Mouse (Mus musculus) embryonic facial prominence, embryonic 10.5 days (tissue): ENCODE measurements around the gene Exoc4. TPM values are rescaled to one million over a fixed set of nuclear protein-coding genes. Genes with fewer than 3 reads are reported as not detected.

Experiments used
- DNase-seq: peaks from one replicate; pipeline ENCODE4 v3.0.0-alpha.2; 2017; ENCODE audit warnings: low spot score
- H3K27ac ChIP-seq: fragments of 300-500 bp; sonication (generic); replicated peaks from 2 replicates; pipeline ENCODE4 v1.5.1; 2016; ENCODE audit warnings: mild to moderate bottlenecking
- H3K27me3 ChIP-seq: fragments of 300-500 bp; sonication (generic); replicated peaks from 2 replicates; pipeline ENCODE4 v1.6.1; 2016; ENCODE audit warnings: low read depth, mild to moderate bottlenecking; ENCODE audit not compliant: poor library complexity, severe bottlenecking
- H3K36me3 ChIP-seq: fragments of 300-500 bp; sonication (generic); replicated peaks from 2 replicates; pipeline ENCODE4 v1.6.1; 2016; ENCODE audit warnings: mild to moderate bottlenecking, moderate library complexity
- H3K4me1 ChIP-seq: fragments of 300-500 bp; sonication (generic); 2 replicates; pipeline ENCODE4 v1.6.1; 2016
- H3K4me3 ChIP-seq: fragments of 300-500 bp; sonication (generic); 2 replicates; pipeline ENCODE4 v1.5.1; 2016; ENCODE audit warnings: mild to moderate bottlenecking, moderate library complexity
- H3K9me3 ChIP-seq: fragments of 300-500 bp; sonication (generic); 2 replicates; pipeline ENCODE4 v1.6.1; 2016; ENCODE audit warnings: mild to moderate bottlenecking
- WGBS: fragments of 180-500 bp; shearing (Covaris S2); methylation state at CpG from one replicate; pipeline ENCODE4 v1.1.7; 2016; 5-methylcytosine and 5-hydroxymethylcytosine counted together
- polyA plus RNA-seq: library from polyadenylated mRNA; unstranded; fragments of >200 nt; fragmentation: Nextera tagmentation; extraction: Ambion mirVana; gene quantifications from 2 replicates; pipeline ENCODE4 v1.2.1, GENCODE M21; 2016

Gene Exoc4
- polyA plus RNA-seq, 1 experiment from 2014 or later, result 32.1 TPM

DNA sequence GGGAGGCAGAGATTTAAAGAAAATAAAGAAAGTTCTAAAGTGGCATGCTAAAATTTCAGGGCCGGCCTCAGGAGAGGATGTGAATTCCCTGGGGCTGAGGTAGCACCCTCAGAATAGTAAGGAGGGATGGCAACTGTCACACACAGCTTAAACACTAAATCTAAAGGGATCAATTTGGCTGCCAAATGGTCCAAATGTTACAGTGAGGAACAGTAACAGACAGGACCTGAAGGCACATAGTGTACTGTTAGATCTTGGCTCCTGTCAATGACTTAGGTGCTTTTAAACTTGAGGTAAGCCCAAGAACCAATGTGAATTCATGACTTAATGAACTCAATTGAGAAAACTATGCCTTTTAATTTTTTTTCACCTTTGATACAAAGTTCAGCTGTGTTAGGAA, 622.4 kb downstream of the Exoc4 start:
- DNase-seq, result no peak
- Histone ChIP-seq H3K36me3 (no peaks in the 10 kb centered on the region), H3K4me3 (no peak overlapping the region), H3K9me3 (no peaks in the 10 kb centered on the region), H3K27me3 (no peaks in the 10 kb centered on the region), H3K4me1 (peaks cover 24% of the 10 kb centered on the region), H3K27ac (no peak overlapping the region)
- 67% methylated on average over 1 of the region's 1 CpGs for WGBS

DNA sequence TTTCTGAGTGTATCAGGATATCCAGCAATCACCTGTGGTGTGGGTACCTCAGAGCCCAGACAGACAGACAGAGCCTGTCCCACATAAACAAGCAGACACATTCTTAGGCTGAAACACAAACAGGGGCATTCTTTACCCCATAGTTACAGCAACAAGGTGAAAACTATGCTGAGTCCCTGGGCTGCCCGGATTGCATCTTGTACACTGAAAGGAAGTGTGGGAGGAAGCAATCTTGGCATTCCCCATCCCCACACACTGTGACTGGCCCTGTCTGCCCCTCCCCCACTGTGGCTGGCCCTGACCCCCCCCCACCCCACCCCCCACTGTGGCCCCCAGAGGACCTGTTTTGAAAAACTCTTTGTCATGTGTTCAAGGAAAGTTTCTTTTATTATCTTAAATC, 623.3 kb downstream of the Exoc4 start:
- no peaks in the 10 kb centered on the region for H3K27me3 ChIP-seq
- 17% methylated on average over 1 of the region's 1 CpGs for WGBS
- no peak overlapping the region for H3K4me3 ChIP-seq
- peaks cover 24% of the 10 kb centered on the region for H3K4me1 ChIP-seq
- H3K36me3 ChIP-seq, result no peaks in the 10 kb centered on the region
- no peak overlapping the region for H3K27ac ChIP-seq
- H3K9me3 ChIP-seq, result no peaks in the 10 kb centered on the region
- no peak for DNase-seq

DNA sequence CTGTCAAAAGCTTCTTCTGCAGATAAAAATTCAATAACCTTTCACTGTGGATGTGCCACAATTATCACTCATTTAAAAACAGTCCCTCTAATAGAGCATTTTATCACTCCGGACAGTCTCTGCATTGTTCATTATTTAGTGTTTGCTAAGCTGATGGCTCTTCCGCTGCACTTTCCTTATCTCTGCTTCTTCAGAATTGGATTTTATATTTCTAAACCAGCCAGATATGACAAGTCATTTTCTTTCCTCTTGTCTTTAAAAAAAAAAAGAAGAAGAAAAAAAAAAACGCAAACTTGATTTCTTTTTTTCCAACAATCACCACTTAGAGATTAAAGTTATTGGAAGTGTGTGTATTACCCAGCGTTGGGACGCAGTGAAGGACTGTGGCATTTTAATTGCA, 624.1 kb downstream of the Exoc4 start:
- H3K36me3 ChIP-seq, result no peaks in the 10 kb centered on the region
- H3K9me3 ChIP-seq, result no peaks in the 10 kb centered on the region
- H3K27ac ChIP-seq, result no peak overlapping the region
- DNase-seq, result no peak
- no peaks in the 10 kb centered on the region for H3K27me3 ChIP-seq
- 85% methylated on average over 5 of the region's 5 CpGs for WGBS
- peaks cover 24% of the 10 kb centered on the region for H3K4me1 ChIP-seq
- H3K4me3 ChIP-seq, result no peak overlapping the region

DNA sequence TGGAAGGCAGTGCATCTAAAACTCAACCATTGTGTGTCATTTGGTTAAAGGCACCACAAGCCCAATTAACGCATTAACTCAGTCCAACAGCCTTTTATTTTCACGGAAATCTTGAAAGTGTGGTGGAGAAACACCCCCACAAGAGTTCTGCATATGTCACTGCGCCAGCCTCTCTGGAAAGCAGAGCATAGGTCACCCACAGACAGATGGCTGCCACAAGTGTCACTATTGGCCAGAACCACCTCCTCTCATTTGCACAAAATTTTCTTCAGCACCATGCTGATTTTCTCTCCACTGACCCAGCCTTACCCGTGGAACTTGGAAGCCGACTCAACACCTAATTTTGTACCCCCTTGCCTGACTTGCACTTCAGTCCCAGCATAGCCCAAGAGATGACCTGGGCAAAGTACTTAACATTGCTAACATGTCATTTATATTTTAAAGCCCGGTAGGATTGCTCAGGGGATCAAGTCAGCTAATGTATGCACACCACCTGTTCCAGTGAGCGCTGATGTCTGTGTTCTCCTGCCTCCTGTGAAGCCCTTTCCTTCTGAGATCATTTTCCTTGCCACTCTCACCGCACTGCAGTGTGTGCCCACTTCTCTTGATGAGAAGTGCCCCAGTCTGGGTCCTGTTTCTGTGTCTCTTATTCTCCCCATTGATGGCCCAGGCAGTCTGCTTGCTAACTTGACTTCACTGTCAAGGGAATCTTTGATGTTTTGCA, 625.6 kb downstream of the Exoc4 start:
- no peak overlapping the region for H3K27ac ChIP-seq
- H3K27me3 ChIP-seq, result no peaks in the 10 kb centered on the region
- H3K4me1 ChIP-seq, result peaks cover 24% of the 10 kb centered on the region
- H3K36me3 ChIP-seq, result no peaks in the 10 kb centered on the region
- no peak overlapping the region for H3K4me3 ChIP-seq
- DNase-seq, result no peak
- 78% methylated on average over 8 of the region's 8 CpGs for WGBS
- H3K9me3 ChIP-seq, result no peaks in the 10 kb centered on the region

DNA sequence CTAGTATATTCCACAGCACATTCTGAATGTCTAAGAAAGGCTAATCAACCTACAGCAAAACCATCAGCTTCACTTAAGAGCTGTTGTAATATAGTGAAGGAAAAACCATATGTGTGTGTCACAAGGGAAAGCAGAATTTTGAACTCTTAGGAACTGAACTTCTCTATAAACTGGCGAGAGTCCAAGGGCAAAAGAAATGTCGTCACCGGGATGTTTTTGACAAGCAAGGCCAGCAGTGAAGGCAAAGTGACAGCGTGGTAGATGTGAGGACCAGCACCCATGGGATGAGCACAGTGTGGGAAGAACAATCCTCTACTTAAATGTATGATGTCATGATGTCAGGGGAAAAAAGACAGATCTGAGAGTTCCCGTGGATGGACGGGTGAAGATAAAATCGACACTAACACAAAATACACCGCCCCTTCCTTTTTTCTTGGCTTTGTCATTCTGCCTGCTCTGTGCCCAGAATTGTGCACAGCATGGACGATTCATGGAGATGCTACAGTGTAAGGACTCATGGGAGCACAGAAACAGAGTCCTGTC, 635.3 kb downstream of the Exoc4 start:
- WGBS, result 89% methylated on average over 9 of the region's 9 CpGs
- H3K9me3 ChIP-seq, result no peaks in the 10 kb centered on the region
- H3K36me3 ChIP-seq, result no peaks in the 10 kb centered on the region
- H3K4me1 ChIP-seq, result no peaks in the 10 kb centered on the region
- H3K4me3 ChIP-seq, result no peak overlapping the region
- no peak for DNase-seq
- no peak overlapping the region for H3K27ac ChIP-seq
- H3K27me3 ChIP-seq, result no peaks in the 10 kb centered on the region

DNA sequence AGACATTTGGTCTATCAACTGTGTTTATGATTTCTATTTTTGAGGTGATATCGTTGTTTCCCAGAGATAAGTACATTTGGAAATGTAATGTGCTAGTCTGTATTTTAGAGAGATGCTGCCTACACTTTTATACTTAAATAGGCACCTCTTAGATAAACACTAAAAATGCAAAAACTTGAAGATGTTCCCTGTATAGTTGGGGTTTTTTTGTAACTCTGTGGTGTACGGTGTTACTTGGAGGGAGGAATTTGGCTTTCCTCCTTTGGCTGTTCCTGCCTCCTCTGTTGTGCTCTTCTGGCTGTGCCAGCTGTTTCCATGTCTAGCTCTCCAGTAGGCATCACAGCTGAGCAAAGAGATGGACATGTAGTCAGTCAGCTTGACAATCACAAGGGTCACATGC, 638.1 kb downstream of the Exoc4 start:
- Histone ChIP-seq H3K27me3 (no peaks in the 10 kb centered on the region), H3K4me3 (no peak overlapping the region), H3K36me3 (no peaks in the 10 kb centered on the region), H3K27ac (no peak overlapping the region), H3K9me3 (no peaks in the 10 kb centered on the region), H3K4me1 (no peaks in the 10 kb centered on the region)
- no peak for DNase-seq
- 94% methylated on average over 2 of the region's 2 CpGs for WGBS

DNA sequence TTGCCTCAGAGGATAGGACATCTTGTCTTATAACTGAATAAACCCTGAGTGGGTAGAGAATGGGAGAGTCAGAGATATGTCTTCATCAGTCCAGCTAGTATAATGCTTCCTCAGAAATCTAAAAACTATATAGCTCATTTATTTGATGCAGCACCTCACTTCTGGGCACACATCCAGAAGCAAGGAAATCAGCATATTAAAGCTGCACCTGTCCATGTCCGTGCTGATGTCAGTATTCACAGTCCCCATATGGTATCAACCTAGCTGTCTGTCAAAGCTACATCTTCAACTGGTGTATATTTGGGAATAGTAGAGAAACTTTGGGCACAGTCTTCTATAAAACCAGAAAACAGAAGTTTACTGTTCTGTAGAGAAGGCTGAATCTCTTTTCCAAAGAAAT, 642.0 kb downstream of the Exoc4 start:
- no peaks in the 10 kb centered on the region for H3K9me3 ChIP-seq
- no peaks in the 10 kb centered on the region for H3K36me3 ChIP-seq
- DNase-seq, result no peak
- no peaks in the 10 kb centered on the region for H3K4me1 ChIP-seq
- 95% methylated on average over 1 of the region's 1 CpGs for WGBS
- no peak overlapping the region for H3K27ac ChIP-seq
- H3K4me3 ChIP-seq, result no peak overlapping the region
- H3K27me3 ChIP-seq, result no peaks in the 10 kb centered on the region

DNA sequence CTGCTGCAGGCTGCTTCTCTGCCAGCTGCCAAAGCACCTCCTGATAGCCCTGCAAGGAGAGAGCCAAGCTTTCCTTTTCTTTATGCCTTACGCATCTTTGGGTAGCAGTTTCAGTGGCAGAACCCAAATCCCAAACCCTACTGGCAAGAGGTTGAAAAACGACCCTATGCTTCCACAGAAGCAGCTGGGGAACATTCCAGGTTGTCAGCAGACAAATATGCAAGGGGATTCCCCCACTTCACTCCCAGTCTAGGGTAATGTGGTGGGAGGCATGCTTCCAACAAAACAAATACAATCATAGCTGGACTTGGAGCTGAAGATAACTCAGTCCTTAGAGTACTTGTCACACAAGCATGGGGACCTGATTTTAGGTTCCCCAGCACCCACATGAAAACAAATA, 643.3 kb downstream of the Exoc4 start:
- 69% methylated on average over 2 of the region's 2 CpGs for WGBS
- H3K9me3 ChIP-seq, result no peaks in the 10 kb centered on the region
- no peaks in the 10 kb centered on the region for H3K27me3 ChIP-seq
- no peaks in the 10 kb centered on the region for H3K4me1 ChIP-seq
- DNase-seq, result no peak
- no peaks in the 10 kb centered on the region for H3K36me3 ChIP-seq
- no peak overlapping the region for H3K4me3 ChIP-seq
- no peak overlapping the region for H3K27ac ChIP-seq

DNA sequence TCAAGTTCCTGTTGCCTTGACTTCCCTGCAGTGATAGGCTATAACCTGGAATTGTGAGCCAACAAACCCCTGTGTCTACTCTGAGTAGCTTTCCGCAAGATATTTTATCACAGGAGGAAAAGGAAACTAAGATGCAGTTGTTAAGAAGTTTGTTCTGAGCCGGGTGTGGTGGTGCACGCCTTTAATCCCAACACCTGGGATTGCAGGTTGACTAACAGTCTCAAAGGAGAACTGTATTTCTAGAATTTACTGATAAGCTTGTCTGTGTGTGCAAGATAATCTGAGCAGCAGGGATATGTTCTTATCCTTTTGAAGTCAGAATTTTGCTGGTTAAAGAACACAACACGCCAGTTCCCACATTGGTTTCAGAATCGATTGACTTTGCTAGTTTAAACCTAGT, 651.1 kb downstream of the Exoc4 start:
- 91% methylated on average over 5 of the region's 5 CpGs for WGBS
- Histone ChIP-seq H3K9me3 (no peaks in the 10 kb centered on the region), H3K36me3 (no peaks in the 10 kb centered on the region), H3K4me1 (no peaks in the 10 kb centered on the region), H3K4me3 (no peak overlapping the region), H3K27me3 (no peaks in the 10 kb centered on the region), H3K27ac (no peak overlapping the region)
- no peak for DNase-seq

DNA sequence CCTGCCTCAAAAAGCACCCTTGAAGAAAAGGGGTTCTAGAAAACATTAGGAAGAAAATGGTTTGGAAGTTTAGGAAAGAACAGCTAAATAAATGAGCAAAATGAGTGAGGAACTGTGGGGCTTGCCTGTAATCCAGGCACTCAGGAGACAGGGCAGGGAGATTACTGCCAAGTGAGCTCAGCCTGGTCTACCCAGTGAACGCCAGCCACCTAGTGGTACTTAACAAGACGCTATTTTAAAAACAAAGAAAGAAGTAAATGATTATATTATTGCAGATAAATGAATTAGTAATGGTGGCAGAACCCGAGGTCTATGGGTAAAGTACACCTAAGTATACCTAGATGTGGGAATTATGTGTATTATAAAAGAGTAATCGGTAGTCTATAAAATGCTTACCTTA, 651.7 kb downstream of the Exoc4 start:
- H3K9me3 ChIP-seq, result no peaks in the 10 kb centered on the region
- no peak overlapping the region for H3K27ac ChIP-seq
- H3K4me1 ChIP-seq, result no peaks in the 10 kb centered on the region
- no peaks in the 10 kb centered on the region for H3K27me3 ChIP-seq
- no peak overlapping the region for H3K4me3 ChIP-seq
- no peak for DNase-seq
- WGBS, result 75% methylated on average over 4 of the region's 4 CpGs
- no peaks in the 10 kb centered on the region for H3K36me3 ChIP-seq

DNA sequence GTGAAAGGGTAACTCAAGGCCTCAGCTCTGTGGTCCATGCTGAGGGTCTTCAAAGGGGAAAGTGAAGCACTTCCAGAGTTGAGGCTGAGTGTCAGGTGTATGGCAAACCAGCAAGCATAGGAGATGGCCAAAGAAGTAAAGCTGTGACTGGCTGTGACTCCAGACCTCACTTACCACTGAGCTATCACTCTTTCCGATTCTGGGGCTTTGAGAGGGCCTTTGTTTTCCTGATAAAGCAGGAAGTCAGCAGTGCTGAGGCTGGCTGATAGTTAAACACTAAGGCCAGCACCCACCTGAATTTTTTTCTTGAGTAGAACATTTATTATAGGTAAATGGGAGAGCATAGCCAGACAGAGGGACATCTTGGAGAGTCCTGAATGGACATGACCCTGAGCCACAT, 656.2 kb downstream of the Exoc4 start:
- WGBS, result 63% methylated on average over 1 of the region's 1 CpGs
- no peak overlapping the region for H3K27ac ChIP-seq
- H3K9me3 ChIP-seq, result no peaks in the 10 kb centered on the region
- H3K27me3 ChIP-seq, result no peaks in the 10 kb centered on the region
- no peak overlapping the region for H3K4me3 ChIP-seq
- no peak for DNase-seq
- no peaks in the 10 kb centered on the region for H3K4me1 ChIP-seq
- H3K36me3 ChIP-seq, result no peaks in the 10 kb centered on the region

DNA sequence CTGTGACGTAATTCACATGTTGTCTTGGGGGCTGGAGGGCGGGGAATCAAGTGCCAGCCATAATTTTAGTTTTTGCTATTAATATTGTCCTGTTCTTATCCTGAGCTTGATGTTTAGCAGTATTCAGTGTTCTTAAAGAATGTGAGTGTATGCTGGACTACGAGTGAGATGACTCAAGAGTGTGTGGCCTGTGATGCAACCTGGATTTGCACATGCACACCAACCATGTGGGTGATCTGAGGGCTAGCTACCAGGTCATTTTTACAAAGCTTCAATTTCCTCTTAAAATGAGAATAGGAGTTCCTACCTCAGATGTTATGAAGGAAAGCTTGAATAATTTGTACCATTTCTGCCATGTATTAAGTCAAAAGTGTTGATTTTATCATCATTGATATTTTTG, 661.8 kb downstream of the Exoc4 start:
- H3K27ac ChIP-seq, result no peak overlapping the region
- H3K9me3 ChIP-seq, result no peaks in the 10 kb centered on the region
- no peaks in the 10 kb centered on the region for H3K36me3 ChIP-seq
- no peak for DNase-seq
- H3K4me1 ChIP-seq, result no peaks in the 10 kb centered on the region
- H3K4me3 ChIP-seq, result no peak overlapping the region
- 85% methylated on average over 3 of the region's 3 CpGs for WGBS
- H3K27me3 ChIP-seq, result no peaks in the 10 kb centered on the region

DNA sequence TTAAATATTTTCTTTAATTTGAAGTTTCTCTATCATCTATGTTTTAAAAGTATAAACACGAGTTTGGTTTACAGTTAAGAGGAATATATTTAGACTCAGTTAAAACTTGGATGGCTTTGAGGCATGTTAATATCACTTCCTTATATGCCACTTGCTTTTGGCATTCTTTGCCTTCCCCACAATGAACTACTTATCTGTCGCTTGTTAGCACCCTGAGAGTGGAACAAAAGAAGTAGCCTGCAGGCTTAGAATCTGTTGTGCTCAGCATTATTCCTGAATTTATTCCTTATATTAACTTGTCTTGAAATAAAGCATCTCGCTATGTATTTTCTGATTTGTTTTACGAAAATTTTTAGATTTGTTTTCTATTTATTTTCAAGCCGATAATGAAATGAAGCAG, 664.2 kb downstream of the Exoc4 start:
- Histone ChIP-seq H3K27ac (no peak overlapping the region), H3K27me3 (no peaks in the 10 kb centered on the region), H3K4me1 (no peaks in the 10 kb centered on the region), H3K4me3 (no peak overlapping the region), H3K36me3 (no peaks in the 10 kb centered on the region), H3K9me3 (no peaks in the 10 kb centered on the region)
- DNase-seq, result no peak
- WGBS, result 76% methylated on average over 5 of the region's 5 CpGs
